Mouse (Mus musculus) monocyte, adult 5-6 weeks (primary cell): ENCODE data around the gene Abcb1a. TPM values are rescaled to one million over a fixed set of nuclear protein-coding genes. Genes with fewer than 3 reads are reported as not detected.

Experiments used
- ATAC-seq: fragments of 153-309, 156-312 bp; replicated peaks from 2 replicates; pipeline ENCODE4 v1.8.0; 2017; ENCODE audit warnings: mild to moderate bottlenecking; ENCODE audit not compliant: low TSS enrichment, insufficient number of reproducible peaks, severe bottlenecking, poor library complexity, low FRiP score
- total RNA-seq: library from RNA; stranded (forward); fragments of 200-1000, 200-491, 200-594 nt; gene quantifications from 3 replicates; pipeline ENCODE4 v1.2.3, GENCODE M21; 2017

Gene Abcb1a
- 13.2 to 35.8 TPM (median 14.2 TPM) in 3 replicates for total RNA-seq

- peak; percentile 50 for ATAC-seq
Measured at GRCm38 (mm10) chr5:8659911-8660737, at the start of gene Abcb1a. Gene Abcb1a, plus strand, starts transcription at chr5:8660077.

GRCm38 (mm10) chr5:8622071-8622595 lies 37.7 kb upstream of the Abcb1a start:
- ATAC-seq: peak; percentile 62

GRCm38 (mm10) chr5:8622596-8623231 lies 37.2 kb upstream of the Abcb1a start, which contains the start of gene Rundc3b:
Gene Rundc3b, minus strand, starts transcription at chr5:8622952.
- peak; percentile 79 for ATAC-seq

- no peak for ATAC-seq
Measured at GRCm38 (mm10) chr5:8632901-8633300, 27.0 kb upstream of the Abcb1a start.

GRCm38 (mm10) chr5:8634489-8634975 lies 25.3 kb upstream of the Abcb1a start:
- ATAC-seq: no peak

- no peak for ATAC-seq
Measured at GRCm38 (mm10) chr5:8648300-8648699, 11.6 kb upstream of the Abcb1a start.

- ATAC-seq: no peak
Measured at GRCm38 (mm10) chr5:8648774-8649173, 11.1 kb upstream of the Abcb1a start.

DNA sequence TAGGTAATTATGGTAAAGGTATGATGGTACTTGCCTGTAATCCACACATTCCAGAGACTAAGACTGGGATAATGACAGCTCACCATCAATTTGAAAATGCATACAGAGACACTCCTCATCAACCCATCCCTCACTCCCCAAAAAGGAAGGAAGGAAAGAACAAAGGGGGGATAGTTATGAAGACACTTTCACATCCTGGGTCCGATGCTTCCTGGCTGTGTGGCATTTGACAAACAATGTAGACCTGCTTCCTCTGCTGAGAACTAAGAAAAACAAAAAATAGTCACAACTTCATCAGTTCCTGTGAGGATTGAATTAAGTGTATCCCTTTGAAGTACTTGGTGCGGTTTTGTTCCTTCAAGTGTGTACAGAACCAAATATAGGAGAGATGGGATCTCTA lies 7.8 kb upstream of the Abcb1a start:
- no peak for ATAC-seq

DNA sequence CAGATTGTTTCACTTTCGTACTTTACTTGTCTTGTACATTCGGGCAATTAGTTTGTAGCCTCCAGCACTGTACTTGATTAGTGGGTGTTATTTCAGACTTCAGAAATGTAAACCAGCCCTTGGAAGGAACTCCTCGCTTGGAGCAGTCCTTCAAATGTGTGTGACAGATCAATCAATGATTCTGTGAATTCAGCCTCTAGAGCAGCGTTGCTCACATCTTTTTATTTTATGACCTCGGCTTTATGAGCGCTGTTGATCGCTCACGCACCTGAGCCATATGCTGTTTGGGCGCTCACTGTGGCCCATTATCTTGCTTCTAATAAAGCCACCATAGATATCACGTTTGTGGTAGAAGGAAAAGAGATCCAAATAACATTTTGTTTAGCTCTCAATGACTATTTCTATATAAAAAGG lies 868 bp downstream of the Abcb1a start:
- ATAC-seq: peak; percentile 40; the same call in 1 of the 2 replicates

DNA sequence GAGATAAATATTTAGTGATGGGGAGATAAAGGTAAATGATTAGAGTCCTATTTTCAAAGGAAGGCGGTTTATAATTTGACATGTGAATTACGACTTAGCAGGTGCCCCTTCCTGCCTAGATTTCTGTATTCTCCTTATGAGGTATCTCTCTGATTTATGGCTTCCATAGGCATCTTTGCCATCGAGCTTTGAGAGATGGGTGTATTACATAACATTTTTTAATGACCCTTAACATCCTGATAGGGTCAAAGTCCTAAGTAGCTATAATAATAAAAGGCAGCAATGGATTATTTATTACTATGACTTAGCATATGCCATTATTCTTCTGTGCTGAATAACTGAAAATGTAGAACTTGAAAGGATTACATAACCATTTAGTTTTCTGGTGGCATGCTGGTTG lies 4.8 kb downstream of the Abcb1a start:
- ATAC-seq: no peak

- no peak for ATAC-seq
Measured at GRCm38 (mm10) chr5:8667758-8668474, 8.0 kb downstream of the Abcb1a start.

DNA sequence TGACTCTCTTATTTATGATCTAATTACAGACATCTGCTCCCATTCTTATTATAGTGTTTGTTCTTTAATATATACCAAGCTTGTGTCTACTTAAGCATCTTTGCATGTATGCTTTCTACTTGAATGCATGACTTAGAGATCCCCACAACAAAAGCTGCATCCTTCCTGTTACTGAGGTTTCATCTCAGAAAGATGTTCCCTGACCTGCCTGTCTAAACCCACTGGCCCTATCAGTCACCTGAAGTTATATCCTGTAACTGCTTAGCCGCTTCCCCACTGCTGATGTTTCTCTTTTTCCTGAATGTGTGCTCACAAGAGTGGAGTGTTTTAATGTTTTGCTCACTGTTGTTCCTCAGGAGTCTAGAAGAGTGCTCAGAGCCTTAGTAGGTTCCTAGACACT lies 9.7 kb downstream of the Abcb1a start:
- ATAC-seq: no peak

GRCm38 (mm10) chr5:8675262-8675951 lies 15.5 kb downstream of the Abcb1a start:
- ATAC-seq: peak; percentile 92

GRCm38 (mm10) chr5:8675952-8676262 lies 16.0 kb downstream of the Abcb1a start:
- ATAC-seq: no peak

DNA sequence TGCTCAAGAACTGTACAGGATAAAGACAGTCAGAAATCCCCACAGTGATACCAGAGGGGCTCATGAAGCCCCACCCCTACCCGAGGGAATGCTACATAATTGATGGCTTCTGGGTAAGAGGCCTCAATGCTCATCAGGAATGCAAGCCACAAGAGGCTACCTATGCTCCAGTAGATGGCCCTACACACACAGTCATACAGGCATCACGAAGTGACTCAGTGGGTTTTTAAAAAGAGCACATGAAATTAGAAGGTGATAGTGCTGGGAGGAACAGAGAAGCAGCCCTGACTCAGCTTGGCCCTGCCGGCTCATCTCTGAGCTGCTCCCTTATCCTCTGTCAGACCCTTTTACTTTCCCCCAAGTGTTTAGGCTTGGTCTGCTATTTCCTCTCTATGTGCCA lies 21.3 kb downstream of the Abcb1a start:
- ATAC-seq: no peak

GRCm38 (mm10) chr5:8683686-8684085 lies 23.8 kb downstream of the Abcb1a start:
- ATAC-seq: no peak

DNA sequence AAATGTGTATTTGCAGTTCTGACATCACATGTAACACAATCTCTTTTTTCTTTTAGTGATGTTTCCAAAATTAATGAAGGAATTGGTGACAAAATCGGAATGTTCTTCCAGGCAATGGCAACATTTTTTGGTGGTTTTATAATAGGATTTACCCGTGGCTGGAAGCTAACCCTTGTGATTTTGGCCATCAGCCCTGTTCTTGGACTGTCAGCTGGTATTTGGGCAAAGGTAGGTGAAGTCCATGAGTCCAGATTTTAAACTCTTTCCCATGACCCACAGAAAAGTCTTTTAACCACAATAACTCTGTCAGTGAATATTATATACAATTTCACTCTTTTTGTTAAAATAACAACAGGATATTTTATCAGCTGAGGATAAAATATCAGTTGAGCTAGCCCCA lies 26.2 kb downstream of the Abcb1a start:
- ATAC-seq: no peak

GRCm38 (mm10) chr5:8687550-8687949 lies 27.7 kb downstream of the Abcb1a start:
- no peak for ATAC-seq

- ATAC-seq: no peak
Measured at GRCm38 (mm10) chr5:8716061-8716460, 56.2 kb downstream of the Abcb1a start.
